Mouse (Mus musculus) cerebellum, postnatal 36 days (tissue): ENCODE measurements around the gene Olfr378.

ENCODE experiments used
- DNase-seq, 2 experiments: peaks; one replicate each; pipeline ENCODE4 v3.0.0; 2021 to 2022; ENCODE audit warnings: mixed read lengths in 2 of 2

The Olfr378 gene

GRCm38 (mm10) chr11:73428377-73428776, at the start of gene Olfr378:
TSS of gene Olfr378 (minus strand) at chr11:73428477.
- DNase-seq: no peak

DNA sequence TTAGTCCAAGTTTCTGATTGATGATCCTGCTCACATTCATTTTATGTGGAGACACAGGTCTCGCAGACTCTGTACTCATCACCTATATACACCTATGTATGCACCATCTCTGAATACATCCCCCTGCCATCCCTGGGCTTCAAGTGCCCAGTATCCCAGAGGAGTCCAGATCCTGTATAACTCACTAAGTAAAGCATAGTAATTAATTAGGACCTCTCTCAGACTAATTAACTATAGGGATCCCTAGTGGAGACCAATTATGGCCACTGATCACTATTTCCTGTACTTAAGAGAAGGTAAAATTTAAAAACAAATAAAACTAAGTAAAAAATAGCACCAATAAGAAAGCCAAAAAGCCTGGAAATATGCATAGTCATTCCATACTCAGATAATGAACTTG, 29.1 kb upstream of the Olfr378 start, which contains the start of gene Olfr380:
Olfr380 (minus strand) TSS at position 101 of the 400 bp plus-strand sequence.
- DNase-seq: no peak

DNA sequence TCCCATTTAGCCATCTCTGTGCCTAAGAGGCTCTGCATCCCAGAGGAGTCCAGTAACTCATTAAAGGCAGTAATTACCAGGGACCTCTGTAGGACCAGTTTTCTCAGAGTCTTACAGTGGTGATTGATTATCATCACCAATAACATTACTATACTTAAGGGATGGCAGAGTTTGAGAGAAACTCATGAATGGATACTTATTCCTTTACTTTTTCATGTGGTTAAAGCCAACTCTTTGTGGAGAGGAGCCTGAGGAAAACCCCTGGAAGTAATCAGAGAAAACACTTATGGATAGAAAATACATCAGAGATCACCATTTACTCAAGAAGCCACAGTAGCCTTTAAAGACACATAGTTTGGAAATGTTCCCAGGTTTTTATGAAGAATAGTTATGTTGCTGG, 28.8 kb downstream of the Olfr378 start, which contains the start of gene Olfr1:
Olfr1 (minus strand) TSS at position 101 of the 400 bp plus-strand sequence.
- DNase-seq: no peak

- no peak for DNase-seq
Measured at GRCm38 (mm10) chr11:73395374-73395773, 32.9 kb downstream of the Olfr378 start.
